Mouse (Mus musculus) neural tube, embryonic 11.5 days (tissue): ENCODE results near the gene Stc2. TPM values are rescaled to one million over a fixed set of nuclear protein-coding genes. Genes with fewer than 3 reads are reported as not detected.

Source experiments
- ATAC-seq: fragments of 200-750 bp; cut with Nextera tagmentation; 2 replicates; pipeline ENCODE4 v1.8.0; 2017; ENCODE audit warnings: moderate number of reproducible peaks, mild to moderate bottlenecking, moderate TSS enrichment, moderate library complexity; ENCODE audit not compliant: insufficient read depth, low FRiP score, low TSS enrichment
- DNase-seq: peaks from one replicate; pipeline ENCODE4 v3.0.0-alpha.2; 2015; ENCODE audit warnings: low spot score
- H3K27ac ChIP-seq: fragments of 300-500 bp; sonication (generic); 2 replicates; pipeline ENCODE4 v1.5.1; 2014; ENCODE audit warnings: low read depth, mild to moderate bottlenecking, low read length
- H3K27me3 ChIP-seq: fragments of 300-500 bp; sonication (generic); 2 replicates; pipeline ENCODE4 v1.6.1; 2014; ENCODE audit warnings: mild to moderate bottlenecking, low read length, mixed read lengths; ENCODE audit not compliant: control insufficient read depth, insufficient read depth
- H3K36me3 ChIP-seq: fragments of 300-500 bp; sonication (generic); 2 replicates; pipeline ENCODE4 v1.6.1; 2014; ENCODE audit warnings: mild to moderate bottlenecking, low read length, moderate library complexity, mixed read lengths; ENCODE audit not compliant: control insufficient read depth, insufficient read depth
- H3K4me1 ChIP-seq: fragments of 300-500 bp; sonication (generic); 2 replicates; pipeline ENCODE4 v1.6.1; 2014; ENCODE audit warnings: low read length, mixed read lengths; ENCODE audit not compliant: control insufficient read depth, insufficient read depth
- H3K4me2 ChIP-seq: fragments of 300-500 bp; sonication (generic); 2 replicates; pipeline ENCODE4 v1.6.1; 2014; ENCODE audit warnings: low read depth, mild to moderate bottlenecking, moderate library complexity
- H3K4me3 ChIP-seq: fragments of 300-500 bp; sonication (generic); 2 replicates; pipeline ENCODE4 v1.5.1; 2014; ENCODE audit warnings: low read depth, low read length
- H3K9ac ChIP-seq: fragments of 300-500 bp; sonication (generic); 2 replicates; pipeline ENCODE4 v1.6.1; 2014; ENCODE audit warnings: mild to moderate bottlenecking, low read length
- H3K9me3 ChIP-seq: fragments of 300-500 bp; sonication (generic); 2 replicates; pipeline ENCODE4 v1.6.1; 2016; ENCODE audit warnings: low read length; ENCODE audit not compliant: control insufficient read depth
- WGBS: fragments of 180-500 bp; shearing (Covaris S2); extraction: QIAGEN DNeasy Blood & Tissue Kit; methylation state at CpG from one replicate; pipeline ENCODE4 v1.1.7; 2014; 5-methylcytosine and 5-hydroxymethylcytosine counted together
- polyA plus RNA-seq: library from polyadenylated mRNA; unstranded; fragments of >200 nt; fragmentation: Nextera tagmentation; extraction: Ambion mirVana; gene quantifications from 2 replicates; pipeline ENCODE4 v1.2.1, GENCODE M21; 2014

Gene Stc2
- polyA plus RNA-seq, 1 experiment from 2014 or later, result 0.31 TPM

DNA sequence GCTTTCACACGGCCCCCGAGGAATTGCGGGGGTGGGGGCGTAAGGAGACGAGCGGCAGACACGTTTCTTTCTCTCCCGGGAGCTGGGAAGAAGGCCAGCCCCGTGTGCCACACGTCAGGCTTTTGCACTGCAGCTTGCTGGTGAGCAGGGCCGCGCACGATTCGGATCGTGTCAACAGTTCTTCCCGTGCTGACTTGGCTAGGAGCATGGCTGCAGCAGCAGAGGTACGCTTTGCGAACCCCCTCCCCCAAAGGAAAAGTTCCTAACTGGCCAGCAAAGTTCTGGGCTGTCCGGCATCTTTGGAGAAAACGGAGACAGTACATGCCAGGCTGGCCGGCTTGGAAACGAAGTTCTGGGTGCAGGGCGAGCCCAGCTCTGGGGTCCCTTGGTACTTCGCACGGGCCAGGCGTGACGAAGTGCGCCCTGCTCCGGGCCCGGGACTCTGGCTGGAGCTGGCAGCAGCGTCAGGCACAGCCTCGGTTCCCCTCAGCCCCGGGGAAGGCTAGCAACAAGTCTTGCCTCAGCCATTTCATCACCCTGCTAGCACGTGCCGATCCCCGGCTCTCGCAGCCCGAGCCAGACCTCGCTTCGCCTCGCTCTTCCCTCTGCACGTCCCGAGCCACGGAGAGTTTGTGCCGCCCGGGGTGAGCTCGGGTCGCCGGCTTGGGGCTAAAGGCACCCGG, 768 bp downstream of the Stc2 start:
- peak overlapping the region; percentile 56 for H3K4me3 ChIP-seq
- H3K36me3 ChIP-seq, result no peaks in the 10 kb centered on the region
- no peak overlapping the region for H3K27ac ChIP-seq
- whole genome bisulfite sequencing, result under 1% methylated on average over 44 of the region's 50 CpGs
- peak; percentile 63 for DNase-seq
- H3K4me1 ChIP-seq, result peaks cover 3% of the 10 kb centered on the region
- peak overlapping the region; percentile 100 for H3K4me2 ChIP-seq
- peaks cover 16% of the 10 kb centered on the region for H3K27me3 ChIP-seq
- H3K9ac ChIP-seq, result peak overlapping the region; percentile 45
- H3K9me3 ChIP-seq, result no peaks in the 10 kb centered on the region
- ATAC-seq, result peak; percentile 81

DNA sequence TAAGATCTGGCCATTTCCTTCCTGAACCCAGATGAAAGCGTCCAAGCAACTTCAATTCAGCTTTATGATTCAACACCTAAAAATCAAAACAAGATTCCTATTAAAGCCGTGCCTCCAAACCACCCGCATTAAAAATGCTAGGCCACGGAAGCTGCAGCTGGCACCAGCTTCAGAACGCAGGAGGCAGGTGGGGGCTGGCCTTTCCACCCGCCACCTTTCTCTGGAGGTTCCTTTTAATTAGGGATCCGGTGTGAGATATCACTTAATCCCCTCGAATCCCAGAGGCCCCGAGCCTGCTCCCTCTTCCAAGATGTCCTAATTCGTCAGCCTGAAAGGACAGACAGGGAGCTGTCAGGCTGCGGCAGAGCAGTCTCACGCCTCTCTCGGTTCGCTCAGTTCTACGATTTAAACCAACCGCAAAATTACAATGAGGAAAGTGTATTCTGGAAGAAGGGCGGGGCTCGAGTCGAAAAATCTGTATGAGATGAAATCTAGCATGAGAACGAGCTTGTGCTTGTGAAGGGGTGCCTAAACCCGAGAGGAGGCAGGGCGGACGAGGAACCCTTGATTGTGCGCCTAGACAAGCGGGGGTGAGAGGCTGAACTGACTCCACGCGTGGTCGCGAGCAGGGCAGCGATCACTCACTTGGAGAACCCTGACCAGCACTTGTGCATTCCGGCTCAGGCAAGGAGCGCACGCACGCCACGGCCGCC, 1.5 kb downstream of the Stc2 start:
- WGBS, result 3% methylated on average over 36 of the region's 36 CpGs
- Histone ChIP-seq H3K9ac (peak overlapping the region; percentile 15), H3K36me3 (no peaks in the 10 kb centered on the region), H3K9me3 (no peaks in the 10 kb centered on the region), H3K4me3 (peak overlapping the region; percentile 56), H3K4me2 (peak overlapping the region; percentile 100), H3K27me3 (peaks cover 16% of the 10 kb centered on the region), H3K4me1 (peaks cover 3% of the 10 kb centered on the region), H3K27ac (no peak overlapping the region)
- DNase-seq (peak; percentile 17), ATAC-seq (no peak; the same call in 1 of the 2 replicates)

DNA sequence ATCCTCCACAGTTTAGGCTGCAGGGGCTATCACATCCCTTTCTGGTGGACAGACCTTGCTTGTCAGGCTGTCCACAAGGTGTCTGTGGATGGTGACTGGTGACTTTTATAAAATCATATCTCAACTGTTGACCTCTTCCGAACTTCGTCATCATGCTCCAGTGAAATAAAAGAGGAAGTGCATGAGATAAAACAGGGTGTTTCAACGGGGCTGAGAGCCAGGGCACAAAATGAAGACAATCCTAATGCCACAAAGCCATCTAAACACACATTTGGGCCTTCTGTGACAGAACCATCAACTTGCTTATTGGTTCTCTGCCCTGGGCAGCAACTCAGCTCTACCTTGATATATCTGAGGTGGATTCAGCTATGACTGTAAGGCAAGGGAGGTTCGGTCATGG, 3.0 kb downstream of the Stc2 start:
- WGBS, result 91% methylated on average over 4 of the region's 4 CpGs

DNA sequence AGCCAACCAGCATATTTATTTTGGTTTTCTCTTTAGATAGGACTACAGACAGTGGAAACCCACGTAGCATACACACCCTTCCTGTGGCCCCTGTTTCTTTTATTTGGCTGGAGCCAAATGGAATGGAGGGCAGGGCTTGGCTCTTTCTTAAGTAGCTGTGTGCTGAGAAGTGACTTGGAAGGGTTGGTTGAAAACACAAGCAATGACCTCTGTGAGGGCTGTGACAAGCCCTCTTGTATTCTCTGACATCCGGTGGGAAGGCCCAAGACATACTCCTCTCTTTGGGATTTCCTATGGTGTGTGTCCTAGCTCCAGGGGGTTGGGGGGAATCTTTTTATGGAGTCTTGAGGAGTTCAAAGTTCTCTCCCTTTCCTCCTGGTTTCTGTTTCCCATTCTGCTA, 3.5 kb downstream of the Stc2 start:
- no peak overlapping the region for H3K9ac ChIP-seq
- no peak for ATAC-seq
- H3K27ac ChIP-seq, result no peak overlapping the region
- H3K27me3 ChIP-seq, result peaks cover 12% of the 10 kb centered on the region
- H3K9me3 ChIP-seq, result no peaks in the 10 kb centered on the region
- H3K4me3 ChIP-seq, result no peak overlapping the region
- WGBS, result 97% methylated on average over 2 of the region's 2 CpGs
- DNase-seq, result no peak
- peaks cover 3% of the 10 kb centered on the region for H3K4me1 ChIP-seq
- H3K36me3 ChIP-seq, result no peaks in the 10 kb centered on the region
- H3K4me2 ChIP-seq, result no peak overlapping the region

More for the DNA sequence above, 3.0 kb downstream of the Stc2 start:
- Histone ChIP-seq H3K4me2 (no peak overlapping the region), H3K9ac (no peak overlapping the region), H3K36me3 (no peaks in the 10 kb centered on the region), H3K4me1 (peaks cover 3% of the 10 kb centered on the region), H3K27me3 (peaks cover 16% of the 10 kb centered on the region), H3K4me3 (no peak overlapping the region), H3K27ac (no peak overlapping the region), H3K9me3 (no peaks in the 10 kb centered on the region)
- DNase-seq (no peak), ATAC-seq (no peak)

DNA sequence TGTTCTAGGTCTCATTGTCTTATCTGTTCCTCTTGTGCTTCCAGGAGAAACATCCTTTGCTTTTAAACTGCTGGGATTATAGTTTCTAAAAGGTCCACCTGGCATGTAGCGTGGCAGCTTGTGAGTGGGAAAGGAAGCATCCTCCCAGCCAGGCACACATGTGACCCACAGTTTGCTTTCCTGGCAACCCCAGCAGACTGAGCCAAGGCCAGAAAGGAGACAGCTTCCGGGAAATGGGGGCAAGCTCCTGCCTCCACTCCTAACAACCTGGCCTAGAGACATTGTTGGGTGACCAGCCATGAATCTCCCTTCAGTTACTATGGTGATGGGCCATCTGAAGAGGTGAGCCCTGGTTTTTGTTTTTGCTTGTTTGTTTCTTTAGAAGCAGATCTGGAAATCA, 3.9 kb downstream of the Stc2 start:
- DNase-seq, result no peak

DNA sequence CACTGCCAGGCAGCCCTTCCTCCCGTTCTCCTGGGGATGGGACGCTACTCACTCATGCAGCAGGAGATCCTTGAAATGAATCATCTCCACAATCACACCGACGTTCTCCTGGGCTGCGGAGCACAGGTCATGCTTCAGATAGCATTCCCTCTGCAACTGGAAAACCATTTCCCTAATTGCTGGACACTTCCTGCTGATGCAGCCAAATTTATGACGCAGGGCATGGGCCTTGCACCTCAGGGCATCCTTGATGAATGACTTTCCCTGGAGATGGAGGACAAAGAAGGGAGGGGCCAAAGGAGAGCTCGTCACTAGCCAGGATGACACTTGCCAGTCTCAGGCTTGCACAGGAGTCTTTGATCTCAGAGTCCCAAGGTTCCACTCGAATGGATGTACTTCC, 4.6 kb downstream of the Stc2 start:
- 53% methylated on average over 8 of the region's 8 CpGs for WGBS
- no peaks in the 10 kb centered on the region for H3K36me3 ChIP-seq
- peaks cover 2% of the 10 kb centered on the region; the same call in 1 of the 2 replicates for H3K27me3 ChIP-seq
- H3K9me3 ChIP-seq, result no peaks in the 10 kb centered on the region
- H3K9ac ChIP-seq, result no peak overlapping the region
- peaks cover 3% of the 10 kb centered on the region; the same call in 1 of the 2 replicates for H3K4me1 ChIP-seq
- ATAC-seq, result no peak
- H3K4me3 ChIP-seq, result no peak overlapping the region
- no peak for DNase-seq
- no peak overlapping the region for H3K27ac ChIP-seq
- no peak overlapping the region for H3K4me2 ChIP-seq

More for the DNA sequence above, 3.9 kb downstream of the Stc2 start:
- H3K36me3 ChIP-seq, result no peaks in the 10 kb centered on the region
- H3K9me3 ChIP-seq, result no peaks in the 10 kb centered on the region
- ATAC-seq, result no peak
- H3K27me3 ChIP-seq, result peaks cover 8% of the 10 kb centered on the region
- no peak overlapping the region for H3K4me3 ChIP-seq
- peaks cover 3% of the 10 kb centered on the region for H3K4me1 ChIP-seq
- H3K4me2 ChIP-seq, result no peak overlapping the region
- 90% methylated on average over 2 of the region's 2 CpGs for WGBS
- H3K9ac ChIP-seq, result no peak overlapping the region
- no peak overlapping the region for H3K27ac ChIP-seq

DNA sequence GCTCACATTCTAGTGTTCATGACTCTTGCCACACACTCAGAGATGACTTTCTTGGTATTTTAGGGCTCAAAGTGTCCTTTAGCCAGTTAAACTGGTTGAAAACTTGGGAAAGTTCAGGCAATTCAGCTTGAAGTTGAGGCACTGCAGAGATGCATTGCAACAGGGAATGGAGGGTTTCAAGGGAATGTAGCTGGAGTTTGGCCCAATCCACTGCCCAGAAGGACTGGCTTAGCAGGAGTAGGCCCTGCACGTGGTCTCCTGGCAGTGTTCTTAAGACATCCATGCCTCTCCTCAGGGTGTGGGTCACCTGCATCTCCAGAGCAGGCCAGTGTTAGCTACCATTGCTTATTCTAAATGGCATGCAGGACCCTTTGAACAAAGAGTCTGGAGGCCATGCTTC, 7.0 kb downstream of the Stc2 start:
- H3K4me1 ChIP-seq, result no peaks in the 10 kb centered on the region
- WGBS, result 87% methylated on average over 1 of the region's 1 CpGs
- no peak overlapping the region for H3K4me2 ChIP-seq
- no peak overlapping the region for H3K27ac ChIP-seq
- no peaks in the 10 kb centered on the region for H3K27me3 ChIP-seq
- H3K9me3 ChIP-seq, result no peaks in the 10 kb centered on the region
- no peak for ATAC-seq
- no peaks in the 10 kb centered on the region for H3K36me3 ChIP-seq
- no peak overlapping the region for H3K9ac ChIP-seq
- no peak for DNase-seq
- no peak overlapping the region for H3K4me3 ChIP-seq

DNA sequence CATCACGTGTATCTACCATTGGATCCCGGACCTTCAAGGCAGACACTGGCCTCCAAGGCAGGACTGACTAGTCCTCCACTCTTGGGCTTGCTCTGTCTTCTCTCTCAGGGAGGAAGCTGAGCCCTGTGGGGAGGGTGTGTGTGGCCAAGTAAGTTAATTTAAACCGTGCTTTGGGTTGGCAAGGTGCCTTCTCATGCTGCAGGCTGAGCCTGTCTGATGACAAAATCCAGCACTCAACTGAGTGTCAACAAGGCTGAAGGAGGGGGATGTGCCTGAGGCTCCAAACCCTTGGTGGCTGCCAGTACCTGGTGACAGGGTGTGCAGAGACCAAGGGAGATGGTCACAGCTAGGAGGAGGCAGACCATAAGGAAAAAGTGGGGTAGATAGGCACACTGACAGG, 7.5 kb downstream of the Stc2 start:
- Histone ChIP-seq H3K4me3 (no peak overlapping the region), H3K9ac (no peak overlapping the region), H3K4me1 (no peaks in the 10 kb centered on the region), H3K27me3 (no peaks in the 10 kb centered on the region), H3K27ac (no peak overlapping the region), H3K36me3 (no peaks in the 10 kb centered on the region), H3K4me2 (no peak overlapping the region), H3K9me3 (no peaks in the 10 kb centered on the region)
- no peak for DNase-seq
- WGBS, result 82% methylated on average over 3 of the region's 3 CpGs
- ATAC-seq, result no peak

DNA sequence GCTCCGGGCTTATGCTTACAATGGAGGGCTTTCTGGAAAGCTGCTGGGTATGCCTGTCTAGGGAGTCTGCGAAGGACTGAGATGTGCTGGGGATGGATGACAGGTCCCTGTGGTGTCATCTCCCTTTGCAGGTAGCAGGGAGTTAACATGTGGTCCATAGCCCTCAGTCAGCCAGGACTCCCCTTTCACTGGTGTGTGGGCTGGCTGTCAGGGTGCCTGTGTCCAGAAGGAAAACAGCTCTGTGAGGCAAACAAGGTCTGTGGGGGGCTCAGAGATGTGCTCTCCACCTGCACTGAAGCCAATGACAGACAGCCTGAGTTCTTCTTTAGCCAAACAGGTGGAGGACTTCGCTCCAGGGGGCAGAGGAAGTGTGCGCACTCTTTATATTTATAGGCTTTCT, 8.8 kb downstream of the Stc2 start:
- Histone ChIP-seq H3K9ac (no peak overlapping the region), H3K4me3 (no peak overlapping the region), H3K27me3 (no peaks in the 10 kb centered on the region), H3K9me3 (no peaks in the 10 kb centered on the region), H3K36me3 (no peaks in the 10 kb centered on the region), H3K4me2 (no peak overlapping the region), H3K4me1 (no peaks in the 10 kb centered on the region), H3K27ac (no peak overlapping the region)
- DNase-seq (no peak), ATAC-seq (no peak)
- WGBS, result 97% methylated on average over 4 of the region's 4 CpGs
